Mouse (Mus musculus): ENCODE data around the gene Saa2.

The Saa2 gene

DNA sequence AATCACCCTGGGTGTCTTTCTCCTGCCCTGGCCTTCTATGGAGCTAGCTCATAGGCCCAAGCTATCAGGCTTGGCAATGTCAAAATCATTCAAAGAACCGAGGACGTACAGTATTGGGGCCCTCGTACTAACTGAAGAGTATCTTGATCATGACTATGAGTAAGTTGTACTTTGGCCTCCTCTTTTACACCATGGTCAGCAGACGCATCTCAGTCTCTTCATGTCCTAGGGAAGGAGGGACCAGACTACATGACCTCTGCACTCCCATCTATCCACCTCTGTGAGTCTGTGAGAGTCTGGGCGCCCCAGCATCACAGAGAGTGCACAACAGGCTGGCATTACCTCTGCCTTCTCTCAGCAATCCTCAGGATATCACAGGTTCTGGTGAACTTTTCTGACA is 11.0 kb downstream of the Saa2 start:
- no peak for DNase-seq (ENCODE audit: low read depth, low spot score)

DNA sequence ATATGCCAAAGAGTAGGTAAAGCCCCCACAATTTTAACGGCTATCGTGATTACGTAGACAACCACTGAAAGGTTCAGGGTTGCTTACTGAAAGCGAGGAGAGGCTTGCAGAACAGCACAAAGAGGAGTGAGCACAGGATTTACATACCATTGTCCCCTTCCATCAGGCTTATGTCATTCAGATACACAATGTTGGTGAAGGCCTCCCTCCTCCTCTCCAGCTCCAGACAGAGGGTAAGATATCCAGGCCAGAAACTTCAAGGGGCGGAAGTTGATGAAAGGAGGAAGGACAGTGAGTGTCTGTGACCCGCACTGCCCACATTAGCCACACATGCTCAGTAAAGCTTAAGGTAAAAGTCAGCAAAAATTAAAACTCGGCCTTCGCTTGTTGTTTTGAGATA is 13.1 kb downstream of the Saa2 start:
- DNase-seq (ENCODE audit: low read depth, low spot score), result no peak

DNA sequence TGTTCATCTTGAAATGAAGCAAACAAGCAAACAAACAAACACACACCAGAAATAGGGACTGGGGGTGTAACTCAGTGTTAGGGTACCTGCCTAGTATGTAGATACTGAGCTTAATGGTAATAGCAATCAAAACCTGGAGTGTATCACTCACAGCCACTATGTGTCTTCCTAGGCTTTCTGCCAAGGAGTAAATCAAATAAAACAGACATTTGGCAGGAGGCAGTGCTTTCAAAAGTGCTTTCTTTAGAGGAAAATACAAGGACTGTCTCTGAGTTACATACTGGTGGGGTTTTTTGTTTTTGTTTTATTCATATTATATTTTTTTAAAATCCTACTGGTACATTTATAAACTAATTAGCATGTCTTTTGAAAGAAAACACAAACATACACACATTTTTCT is 15.8 kb downstream of the Saa2 start:
- DNase-seq (ENCODE audit: low read depth, low spot score), result no peak

DNA sequence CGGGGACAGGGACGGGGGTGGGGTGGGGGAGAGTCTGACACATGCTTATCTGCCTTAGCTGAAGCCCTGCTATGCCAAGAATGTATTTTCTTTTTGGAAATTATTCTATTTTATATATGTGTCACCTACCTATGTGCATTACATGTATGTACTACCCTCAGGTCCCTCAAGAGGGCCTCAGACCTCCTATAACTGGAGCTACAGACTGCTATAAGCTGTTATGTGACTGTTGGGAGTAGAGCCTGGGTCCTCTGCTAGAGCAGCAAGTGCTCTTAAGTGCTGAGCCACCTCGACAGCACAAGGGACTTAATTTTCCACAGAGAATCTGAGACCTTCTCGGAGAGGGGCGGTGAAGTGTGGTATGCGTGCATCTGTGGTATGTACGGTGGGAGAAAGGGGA is 16.9 kb downstream of the Saa2 start:
- DNase-seq (ENCODE audit: low read depth, low spot score), result no peak

DNA sequence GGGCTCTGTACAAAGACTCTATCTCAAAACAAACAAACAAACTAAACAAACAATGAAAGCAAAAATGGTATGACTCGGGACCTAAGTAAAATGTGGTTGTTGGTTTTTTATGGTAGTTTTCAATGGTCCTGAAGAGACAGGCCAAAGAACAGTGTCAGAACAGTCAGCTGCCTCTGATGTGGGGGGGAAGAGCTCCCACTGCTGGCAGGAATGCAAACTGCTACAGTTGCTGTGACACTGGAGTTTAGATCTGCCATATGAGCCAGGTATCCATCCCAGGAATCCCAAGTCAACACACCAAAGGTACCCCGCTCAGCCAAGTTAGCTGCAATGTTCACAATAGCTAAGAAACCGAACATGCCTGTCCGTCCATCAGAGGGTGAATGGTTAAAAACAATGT is 19.1 kb downstream of the Saa2 start:
- peak; percentile 61 for DNase-seq (ENCODE audit: low read depth, low spot score)

DNA sequence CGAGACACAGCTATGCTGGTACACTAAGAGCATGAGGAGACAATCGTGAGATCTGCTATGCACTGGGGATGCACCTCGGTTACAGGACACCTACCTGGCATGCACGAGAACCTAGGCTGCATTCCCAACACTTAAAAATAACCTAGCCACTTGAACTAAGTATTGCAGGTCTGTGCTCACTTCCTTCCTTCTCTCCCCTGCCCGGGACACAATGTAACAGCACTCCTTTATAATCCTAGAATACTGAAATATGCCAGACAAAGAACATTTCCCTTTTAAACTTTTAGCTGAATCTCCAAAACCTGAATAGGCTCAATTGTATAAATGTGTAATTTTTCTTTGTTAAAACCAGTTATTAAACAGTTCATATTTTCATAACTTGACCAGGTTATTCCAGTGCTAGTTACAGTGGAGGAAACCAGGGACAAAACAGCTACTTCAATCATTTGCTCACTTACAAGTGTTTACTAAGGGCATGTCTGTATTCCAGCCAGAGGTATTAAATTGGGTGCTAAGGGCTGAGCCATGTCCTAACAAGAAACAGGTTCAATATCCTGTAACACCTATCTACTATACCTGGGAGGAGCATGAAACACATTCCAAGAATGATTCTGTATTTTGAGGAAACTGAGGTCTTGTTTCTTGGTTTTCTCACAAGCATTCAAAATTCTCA is 37.7 kb downstream of the Saa2 start:
- no peak for DNase-seq (ENCODE audit: low read depth, low spot score)

DNA sequence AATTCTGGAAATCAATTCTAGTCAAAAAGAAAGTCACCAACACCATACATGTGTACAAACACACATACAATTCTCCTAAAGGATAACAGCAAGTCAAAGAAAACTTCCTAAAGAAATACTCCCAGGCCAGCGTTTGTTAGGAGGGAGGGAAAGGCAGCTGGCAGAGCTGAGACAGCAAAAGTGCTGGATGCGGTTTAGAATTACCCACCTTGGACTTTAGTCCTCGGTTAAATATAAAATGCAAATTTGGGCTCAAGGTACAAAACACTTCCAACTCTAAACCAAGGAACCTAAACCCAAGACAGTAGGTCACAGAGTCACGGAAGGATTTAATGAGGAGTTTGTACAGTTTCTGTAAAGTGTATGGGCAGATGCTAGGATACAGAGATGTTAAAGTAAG is 42.3 kb downstream of the Saa2 start:
- no peak for DNase-seq (ENCODE audit: low read depth, low spot score)

DNA sequence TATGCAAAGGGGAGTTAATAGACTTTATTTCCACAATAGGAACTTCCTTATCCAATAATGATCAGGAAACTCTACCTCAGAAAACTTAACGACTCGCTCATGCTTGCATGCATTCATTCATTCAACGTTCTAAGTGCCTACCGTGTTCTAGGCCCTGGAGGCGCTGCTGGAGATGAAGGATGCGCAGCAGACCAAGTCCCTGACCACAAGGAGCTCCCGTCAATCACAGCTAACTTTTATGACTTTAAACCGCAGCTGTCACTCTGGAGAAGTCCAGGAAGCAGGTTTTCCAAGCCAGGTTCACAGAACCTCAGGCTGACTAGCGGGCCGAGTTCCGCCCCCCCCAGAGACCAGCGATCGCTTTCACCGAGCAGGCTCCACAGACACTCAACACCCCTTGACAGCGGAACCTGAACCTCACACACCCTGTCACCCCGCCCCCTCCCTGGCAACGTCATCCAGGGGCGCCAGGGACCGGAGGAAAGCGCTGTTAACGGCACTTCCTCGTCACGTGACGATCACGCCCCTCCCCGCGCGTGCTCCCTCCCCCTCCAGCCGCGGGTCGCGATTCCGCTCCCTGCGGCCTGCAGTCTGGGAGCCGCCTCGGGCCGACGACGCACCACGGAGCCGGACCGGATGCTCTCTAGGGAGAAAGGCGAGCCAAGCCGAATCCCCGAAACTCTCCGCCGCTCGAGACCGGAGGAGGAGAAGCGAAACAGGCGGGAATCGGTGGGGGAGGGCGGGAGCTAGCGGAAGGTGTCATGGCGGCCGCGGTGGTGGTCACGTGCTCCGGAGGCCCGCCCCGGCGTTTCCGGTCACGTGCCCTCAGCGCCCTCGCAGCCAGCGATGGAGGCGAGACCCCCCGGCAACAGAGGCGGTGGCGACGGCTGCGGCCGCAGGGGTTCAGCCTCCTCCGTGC is 44.0 kb downstream of the Saa2 start, which contains the start of the genes Hps5 and Gtf2h1:
TSS of gene Hps5 (minus strand) at position 778 of the 919 bp plus-strand sequence.
TSS of gene Gtf2h1 (plus strand) at position 817 of the 919 bp plus-strand sequence.
- peak; percentile 99 for DNase-seq (ENCODE audit: low read depth, low spot score)

DNA sequence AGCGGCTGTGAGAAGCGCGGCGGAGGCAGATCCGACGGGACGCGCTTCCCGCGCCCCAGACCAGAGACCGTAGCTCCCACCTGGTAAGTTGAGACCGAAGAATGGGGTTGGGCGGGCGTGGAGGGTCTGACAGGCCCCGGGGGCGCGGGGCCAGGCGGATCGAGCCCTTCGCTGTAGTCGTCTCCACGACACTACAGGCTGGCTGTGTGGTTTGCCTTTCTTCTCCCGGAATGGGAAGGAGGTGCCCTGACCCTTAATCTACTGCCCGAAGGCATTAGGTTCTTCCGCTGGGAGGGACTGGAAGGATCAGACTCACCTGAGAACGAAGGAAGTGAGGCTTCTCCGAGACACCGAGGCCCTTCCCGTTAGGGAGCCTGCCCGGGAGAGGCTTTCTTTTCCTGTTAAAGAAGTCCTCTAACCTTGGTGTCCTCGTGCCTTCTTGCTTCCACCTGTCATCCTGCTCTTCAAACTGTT is 44.7 kb downstream of the Saa2 start:
- DNase-seq (ENCODE audit: low read depth, low spot score), result no peak

DNA sequence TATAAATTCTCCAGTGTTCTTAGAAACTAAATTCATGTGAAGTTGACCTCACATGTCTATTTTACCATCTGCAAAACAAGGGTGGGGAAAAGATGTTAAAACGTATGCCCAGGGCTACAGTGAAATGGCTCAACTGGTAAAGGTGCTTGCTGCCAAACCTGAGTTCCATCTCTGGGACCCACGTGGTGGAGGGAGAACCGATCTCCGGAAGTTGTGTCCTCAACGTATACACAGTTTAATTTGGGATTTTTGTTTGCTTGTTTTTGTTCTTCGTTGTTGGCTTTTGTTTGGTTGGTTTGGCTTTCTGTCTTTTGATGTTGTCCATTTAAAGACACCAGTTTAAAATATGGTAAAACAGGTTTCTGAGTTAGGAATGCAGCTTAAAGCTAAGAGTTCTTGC is 45.2 kb downstream of the Saa2 start:
- DNase-seq (ENCODE audit: low read depth, low spot score), result peak; percentile 30
